Mouse (Mus musculus): ENCODE results near the gene Kdelr3.

Gene Kdelr3

DNA sequence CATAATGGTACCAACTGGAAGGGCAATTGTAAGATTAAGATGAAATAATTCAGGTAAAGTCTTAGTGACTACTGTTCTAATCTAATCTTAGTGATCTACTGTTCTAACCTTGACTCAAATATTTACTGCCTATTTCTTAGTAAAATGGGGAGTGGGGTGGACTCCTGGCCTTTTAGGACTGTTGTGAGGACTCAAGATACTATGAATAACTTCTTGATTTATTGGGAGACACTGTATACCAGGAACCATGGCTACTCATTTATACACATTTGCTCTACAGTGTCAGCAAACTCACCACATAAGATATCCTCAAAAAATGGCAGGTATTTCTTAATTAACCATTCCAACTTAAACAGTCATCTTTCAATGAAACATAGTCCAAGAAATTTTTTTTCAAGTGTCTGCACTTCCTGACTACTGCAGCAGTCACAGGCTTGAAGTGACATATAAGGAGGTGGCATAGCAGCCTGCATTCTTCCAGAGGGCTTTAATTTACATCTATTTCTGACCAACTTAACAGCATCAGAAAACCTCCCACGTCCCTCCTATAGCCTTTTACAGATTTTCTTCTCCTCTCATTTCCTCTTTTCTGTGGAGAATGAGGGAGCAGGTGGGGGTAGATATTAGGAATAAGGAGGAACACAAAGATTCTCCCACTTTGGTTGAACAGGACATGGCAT lies 59.5 kb downstream of the Kdelr3 start:
- no peak for DNase-seq (ENCODE audit: low read depth, low spot score)

DNA sequence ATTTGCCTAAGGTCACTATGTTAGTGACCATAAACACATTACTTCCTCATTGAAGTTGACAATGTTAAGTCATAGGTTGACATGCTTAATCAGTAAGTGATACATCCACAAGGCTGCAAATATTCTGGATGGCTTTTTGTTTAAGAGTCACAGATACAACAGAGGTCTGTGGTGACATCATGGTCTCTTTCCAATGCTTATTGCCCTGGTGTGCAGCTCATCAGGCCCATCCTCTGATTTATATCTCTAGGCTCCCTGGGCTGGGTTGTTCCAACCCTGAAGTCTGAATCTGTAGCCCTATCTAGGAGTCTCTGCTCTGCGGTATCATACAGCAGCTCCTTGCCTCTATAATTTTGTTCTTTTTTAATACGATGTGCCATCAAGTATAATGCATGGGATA lies 60.7 kb downstream of the Kdelr3 start:
- no peak for DNase-seq (ENCODE audit: low read depth, low spot score)

Data from ES-CJ7 (cell line).